Mouse (Mus musculus): ENCODE results near the gene Art3. TPM values are rescaled to one million over a fixed set of nuclear protein-coding genes. Genes with fewer than 3 reads are reported as not detected.

Art3 gene
- total RNA-seq (2021): 10 to 100 TPM; 42.5 to 70.3 TPM
- long read RNA-seq, experiment 1, partial matches to known transcripts: 3 of 31 reads
- long read RNA-seq, experiment 1, other reads (novel, unspliced or antisense): 24 of 31 reads
- long read RNA-seq, experiment 2, partial matches to known transcripts: 24 of 42 reads
- long read RNA-seq, experiment 2, other reads (novel, unspliced or antisense): 16 of 42 reads

- no peak for DNase-seq (ENCODE audit: low spot score in 2 of 2)
These were observed at the start of gene Art3 for GRCm38 (mm10) chr5:92331635-92332338. Gene Art3 (plus strand): TSS chr5:92331827.

- no peak for DNase-seq (ENCODE audit: low spot score in 2 of 2)
These were observed 49.1 kb upstream of the Art3 start for GRCm38 (mm10) chr5:92282571-92282970.

GRCm38 (mm10) chr5:92283107-92283506 is 48.5 kb upstream of the Art3 start:
- no peak for DNase-seq (ENCODE audit: low spot score in 2 of 2)

- no peak for DNase-seq (ENCODE audit: low spot score in 2 of 2)
These were observed 43.8 kb upstream of the Art3 start for GRCm38 (mm10) chr5:92287840-92288239.

GRCm38 (mm10) chr5:92291652-92292414 is 39.8 kb upstream of the Art3 start:
- no peak for DNase-seq (ENCODE audit: low spot score in 2 of 2)

- no peak for DNase-seq (ENCODE audit: low spot score in 2 of 2)
These were observed 37.1 kb upstream of the Art3 start for GRCm38 (mm10) chr5:92294525-92294924.

- no peak for DNase-seq (ENCODE audit: low spot score in 2 of 2)
These were observed 29.3 kb upstream of the Art3 start for GRCm38 (mm10) chr5:92302149-92302840.

GRCm38 (mm10) chr5:92304291-92304690 is 27.3 kb upstream of the Art3 start:
- DNase-seq (ENCODE audit: low spot score in 2 of 2): no peak

- peak; percentile 76 to 79 for DNase-seq (ENCODE audit: low spot score in 2 of 2)
These were observed 21.7 kb upstream of the Art3 start, which contains the start of gene Sdad1 for GRCm38 (mm10) chr5:92309681-92310511. Gene Sdad1 (minus strand): TSS chr5:92310479.

- peak; percentile 53 to 73 for DNase-seq (ENCODE audit: low spot score in 2 of 2)
These were observed 19.4 kb upstream of the Art3 start for GRCm38 (mm10) chr5:92312046-92312715.

GRCm38 (mm10) chr5:92313776-92314175 is 17.9 kb upstream of the Art3 start:
- DNase-seq (ENCODE audit: low spot score in 2 of 2): no peak

- DNase-seq (ENCODE audit: low spot score in 2 of 2): no peak
These were observed 13.5 kb upstream of the Art3 start for GRCm38 (mm10) chr5:92318119-92318518.

- no peak for DNase-seq (ENCODE audit: low spot score in 2 of 2)
These were observed 13.0 kb upstream of the Art3 start for GRCm38 (mm10) chr5:92318596-92318995.

GRCm38 (mm10) chr5:92321631-92322400 is 9.8 kb upstream of the Art3 start:
- DNase-seq (ENCODE audit: low spot score in 2 of 2): no peak

GRCm38 (mm10) chr5:92322612-92323011 is 9.0 kb upstream of the Art3 start:
- no peak for DNase-seq (ENCODE audit: low spot score in 2 of 2)

GRCm38 (mm10) chr5:92323264-92323663 is 8.4 kb upstream of the Art3 start:
- no peak for DNase-seq (ENCODE audit: low spot score in 2 of 2)

GRCm38 (mm10) chr5:92327367-92327766 is 4.3 kb upstream of the Art3 start:
- DNase-seq (ENCODE audit: low spot score in 2 of 2): no peak

- no peak for DNase-seq (ENCODE audit: low spot score in 2 of 2)
These were observed 3.7 kb upstream of the Art3 start, which contains the start of gene Cxcl9 for GRCm38 (mm10) chr5:92327929-92328328. Gene Cxcl9 (minus strand): TSS chr5:92328079.

- DNase-seq (ENCODE audit: low spot score in 2 of 2): no peak
These were observed 505 bp upstream of the Art3 start for GRCm38 (mm10) chr5:92331122-92331521.
